Mouse (Mus musculus) urinary bladder, postnatal 36 days (tissue): ENCODE measurements around the gene Lnx2.

Experiments
- DNase-seq, 2 experiments: peaks; one replicate each; pipeline ENCODE4 v3.0.0; 2022; ENCODE audit warnings: low spot score in 2 of 2, mixed read lengths in 1 of 2

The Lnx2 gene

DNA sequence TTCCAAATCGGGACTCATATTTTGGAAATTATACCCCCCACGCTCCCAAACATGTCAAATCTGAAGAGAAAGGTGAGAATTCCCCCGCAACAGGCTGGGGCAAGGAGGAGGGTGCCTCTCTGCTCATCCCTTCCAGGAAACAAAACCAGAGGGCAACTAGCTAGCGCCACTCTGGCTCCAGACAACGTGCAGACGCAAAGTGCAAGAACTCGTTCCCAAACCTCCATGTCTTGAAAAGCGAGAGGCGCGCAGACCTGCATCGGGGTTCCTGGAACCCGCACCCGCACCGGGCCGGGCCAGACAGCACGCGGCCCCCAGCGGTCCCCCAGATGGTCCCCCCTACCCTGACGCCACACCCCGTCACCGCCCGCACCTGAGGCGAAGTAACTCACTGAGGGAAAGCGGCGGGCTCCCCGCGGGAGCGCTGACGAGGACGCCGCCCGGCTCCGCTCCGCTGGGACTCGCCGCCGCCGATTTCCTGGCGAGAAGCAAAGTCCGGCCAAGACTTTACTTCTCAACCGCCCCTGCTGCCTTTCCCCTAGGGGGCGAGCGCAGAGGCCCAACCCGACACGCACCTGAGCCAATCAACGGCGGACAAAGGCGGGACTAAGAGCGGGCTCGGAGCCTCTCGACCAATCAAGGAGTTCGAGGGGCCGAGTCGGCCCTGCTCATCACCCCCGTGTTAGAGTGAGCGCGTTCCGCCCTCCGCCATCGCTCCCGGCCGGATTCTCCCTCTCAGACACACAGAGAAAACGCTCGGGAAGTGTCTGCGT is at the start of gene Lnx2:
Lnx2 (minus strand) TSS at position 561 of the 773 bp plus-strand sequence.
- DNase-seq, result peak; percentile 98 to 99

DNA sequence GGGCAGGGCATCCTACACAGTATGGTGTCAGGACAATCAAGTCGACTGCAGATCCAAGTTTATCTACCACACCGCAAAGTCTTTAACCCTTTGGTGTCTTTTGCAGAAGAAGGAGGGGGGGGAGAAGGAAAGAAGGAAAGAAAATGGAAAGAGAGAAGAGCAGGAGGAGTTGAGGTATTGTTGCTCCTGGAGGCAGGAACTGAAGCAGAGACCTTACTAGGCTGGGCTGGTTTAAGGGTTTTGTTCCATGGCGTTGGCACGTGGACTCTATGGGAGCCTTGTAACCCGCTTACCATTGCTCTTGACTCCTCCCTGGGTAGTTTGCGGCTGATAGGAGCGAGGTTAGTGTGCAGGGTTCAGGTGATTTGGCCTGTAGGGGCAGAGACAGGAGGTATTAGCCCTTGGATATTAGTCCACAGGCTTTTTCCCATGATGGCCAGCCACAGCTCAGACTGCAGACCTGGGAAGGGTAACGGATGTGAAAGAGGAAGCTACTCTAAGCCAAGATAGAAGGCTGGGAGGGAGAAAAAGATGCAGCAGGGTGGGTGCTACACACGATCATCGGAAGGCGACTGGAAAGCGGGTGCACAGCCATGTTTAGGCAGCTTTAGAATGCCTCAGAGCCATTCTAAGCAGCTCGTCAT is 49.3 kb upstream of the Lnx2 start:
- no peak for DNase-seq

DNA sequence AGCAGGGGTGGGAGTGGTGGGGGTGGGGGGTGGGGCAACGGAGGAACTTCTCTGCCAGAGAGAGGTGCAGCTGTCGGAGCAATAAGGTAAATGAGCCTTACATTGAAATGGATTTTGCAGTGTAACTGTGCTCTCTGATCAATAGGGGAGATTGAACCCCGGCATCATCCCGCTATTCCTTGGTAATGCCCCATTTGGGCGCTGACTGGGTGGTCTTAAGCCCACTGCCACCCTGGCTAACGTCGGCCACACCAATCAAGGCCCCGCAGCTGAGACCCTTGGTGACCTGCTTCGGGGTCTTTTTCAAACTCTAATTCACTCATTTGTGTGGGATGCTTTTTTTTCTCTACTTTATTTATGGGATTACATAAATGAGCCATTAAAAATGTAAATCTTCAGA is 48.4 kb upstream of the Lnx2 start:
- DNase-seq, result no peak

DNA sequence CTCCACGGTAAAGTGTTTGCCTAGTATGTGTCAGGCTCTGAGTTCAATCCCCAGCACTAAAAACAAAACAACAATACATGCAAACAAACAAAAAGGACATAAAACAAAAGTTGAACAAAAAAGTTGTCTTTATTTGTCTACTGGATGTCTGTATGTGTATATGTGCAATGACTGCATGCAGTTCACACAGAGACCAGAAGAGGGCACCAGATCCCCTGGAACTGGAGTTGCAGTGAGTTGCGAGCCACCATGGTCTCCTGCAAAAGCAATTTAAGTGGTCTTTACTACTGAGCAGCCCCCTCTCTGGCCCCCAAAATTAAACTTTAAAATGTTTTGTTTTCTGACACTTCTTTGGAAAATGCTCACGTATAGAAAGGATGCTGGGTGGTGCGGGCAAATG is 44.8 kb upstream of the Lnx2 start:
- DNase-seq, result no peak

DNA sequence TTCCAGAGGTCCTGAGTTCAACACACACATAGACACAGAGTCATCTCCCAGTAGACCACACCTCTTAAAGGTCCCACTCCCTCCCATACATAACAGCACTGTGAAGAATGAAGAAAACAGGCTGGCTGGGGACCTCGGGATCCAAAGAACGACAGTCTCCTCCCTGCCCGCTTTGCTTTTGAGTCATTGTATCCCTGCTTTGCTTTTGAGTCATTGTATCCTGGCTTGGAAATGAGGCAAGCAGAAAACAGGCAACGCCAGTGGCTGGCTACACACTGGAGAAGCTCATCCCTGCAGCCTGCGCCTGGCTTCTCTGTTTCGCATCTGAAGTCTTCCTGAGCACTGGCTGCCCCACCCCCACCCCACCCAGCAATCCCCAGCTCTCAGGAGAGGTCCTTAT is 40.6 kb upstream of the Lnx2 start:
- DNase-seq, result no peak

DNA sequence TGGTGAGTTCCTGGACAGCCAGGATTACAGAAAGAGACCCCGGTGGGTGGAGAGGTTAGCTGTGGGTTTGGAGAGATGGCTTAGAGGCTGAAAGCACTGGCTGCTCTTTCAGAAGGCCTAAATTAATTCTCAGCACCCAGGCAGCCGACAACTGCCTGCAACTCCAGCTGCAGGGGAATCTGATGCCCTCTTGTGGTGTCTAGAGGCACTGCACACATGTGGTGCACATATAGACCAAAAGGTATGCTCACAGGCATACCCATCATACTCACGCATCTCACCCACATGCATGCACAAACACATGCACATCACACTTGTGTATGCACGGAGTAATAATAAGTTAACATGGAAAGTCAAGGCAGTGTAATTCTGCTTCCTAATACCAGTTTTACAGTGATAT is 39.2 kb upstream of the Lnx2 start:
- DNase-seq, result no peak

DNA sequence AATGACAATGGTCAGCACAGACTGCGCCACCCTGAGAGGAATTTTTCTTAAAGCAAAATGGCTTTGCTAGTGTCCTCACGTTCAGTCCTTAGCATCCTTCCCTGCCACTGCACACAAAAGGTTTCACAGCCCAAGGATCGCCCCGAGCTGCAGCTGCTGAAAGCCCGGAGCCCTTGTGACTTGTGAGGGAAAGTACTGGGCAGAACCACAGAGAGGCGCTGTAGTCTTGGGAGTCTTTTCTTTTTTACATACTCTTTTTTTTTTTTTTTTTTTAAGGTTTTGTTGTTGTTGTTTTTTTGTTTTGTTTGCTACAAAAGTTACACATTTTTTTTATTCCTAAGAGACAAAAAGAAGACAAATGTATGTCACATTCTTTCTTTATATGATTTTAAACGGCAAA is 38.4 kb upstream of the Lnx2 start:
- no peak for DNase-seq

DNA sequence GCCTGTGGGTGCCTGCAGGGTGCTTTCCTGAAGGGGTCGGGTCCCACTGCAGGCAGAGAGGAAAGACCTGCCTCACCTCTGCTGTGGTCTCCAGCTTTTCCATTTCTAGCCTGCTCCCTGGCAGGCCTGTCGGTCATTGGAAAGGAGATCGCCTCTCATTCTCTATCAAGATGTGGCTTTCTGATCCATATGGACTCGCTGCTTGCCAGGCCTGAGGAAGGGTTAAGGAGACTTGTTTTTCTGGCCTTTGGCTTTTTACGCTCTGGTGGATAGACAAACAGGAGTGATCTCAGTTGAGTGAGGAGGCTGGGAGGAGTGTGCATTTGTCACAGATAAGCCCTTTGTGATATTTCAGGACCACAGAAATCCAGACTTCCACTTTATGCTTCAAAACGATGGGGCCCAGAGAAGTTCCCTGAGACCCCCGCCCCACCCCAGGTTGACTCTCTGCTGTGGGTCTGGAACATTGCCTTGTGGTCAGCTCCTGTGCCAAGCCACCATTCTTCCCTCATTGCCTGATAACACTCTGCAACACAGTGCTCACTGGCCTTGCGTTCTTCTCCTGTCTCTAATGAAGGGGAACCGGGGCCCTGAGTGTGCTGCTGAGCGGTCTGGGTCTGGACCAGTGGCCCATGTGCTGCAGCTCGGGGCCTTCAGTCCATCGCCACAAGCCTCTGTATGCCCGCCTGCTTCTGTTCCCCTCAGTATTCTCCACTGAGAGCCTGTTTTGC is 32.6 kb upstream of the Lnx2 start:
- DNase-seq, result no peak

DNA sequence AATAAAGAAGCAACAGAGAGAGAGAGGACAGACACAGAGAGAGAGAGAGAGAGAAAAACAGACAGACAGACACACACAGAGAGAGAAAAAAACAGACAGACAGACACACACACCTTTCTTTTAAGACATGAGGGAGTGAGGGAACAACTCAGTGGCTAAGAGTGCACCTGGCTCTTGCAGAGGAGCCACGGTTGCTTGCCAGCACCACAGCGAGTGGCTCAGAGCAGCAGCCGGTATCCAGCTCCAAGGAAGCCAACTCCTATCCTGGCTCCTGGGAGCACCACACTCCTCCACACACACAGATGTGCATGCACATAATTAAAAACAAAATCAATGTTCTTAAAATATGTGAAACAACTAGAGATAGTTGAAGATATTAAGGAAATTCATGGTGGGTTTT is 30.9 kb upstream of the Lnx2 start:
- no peak for DNase-seq

DNA sequence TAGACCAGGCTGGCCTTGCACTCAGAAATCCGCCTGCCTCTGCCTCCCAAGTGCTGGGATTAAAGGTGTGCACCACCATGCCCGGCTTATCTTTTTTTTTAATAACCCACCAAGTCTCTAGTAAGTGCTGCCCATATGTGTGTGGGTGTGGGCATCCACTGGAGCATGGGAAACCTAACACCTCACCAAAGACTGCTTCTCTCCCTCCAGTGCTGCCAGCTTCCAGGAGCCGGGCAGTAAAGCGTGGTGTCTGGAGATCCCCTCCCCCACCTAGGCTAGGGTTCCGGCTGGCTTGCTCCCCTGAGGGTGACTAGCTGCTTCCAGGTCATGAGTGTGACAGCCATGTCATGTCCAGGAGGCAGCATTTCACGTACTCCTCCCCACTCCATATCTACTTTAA is 25.9 kb upstream of the Lnx2 start:
- DNase-seq, result no peak

DNA sequence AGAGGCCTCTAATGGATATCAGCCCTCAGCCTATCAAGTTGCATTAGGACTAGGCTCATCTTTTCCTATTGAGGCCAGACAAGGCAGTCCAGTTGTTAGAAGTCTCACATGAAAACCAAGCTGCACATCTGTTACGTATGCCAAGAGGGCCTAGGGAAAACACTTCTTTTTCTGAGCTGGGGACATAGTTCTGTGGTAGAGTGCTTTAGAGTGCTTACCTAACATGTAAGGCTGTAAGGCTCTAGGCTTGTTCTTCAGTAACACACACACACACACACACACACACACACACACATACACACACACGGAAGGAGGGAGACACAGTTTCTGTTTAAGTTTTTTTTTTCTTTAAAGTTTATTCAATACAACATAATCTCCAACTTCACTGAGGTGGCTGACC is 23.8 kb upstream of the Lnx2 start:
- no peak for DNase-seq

DNA sequence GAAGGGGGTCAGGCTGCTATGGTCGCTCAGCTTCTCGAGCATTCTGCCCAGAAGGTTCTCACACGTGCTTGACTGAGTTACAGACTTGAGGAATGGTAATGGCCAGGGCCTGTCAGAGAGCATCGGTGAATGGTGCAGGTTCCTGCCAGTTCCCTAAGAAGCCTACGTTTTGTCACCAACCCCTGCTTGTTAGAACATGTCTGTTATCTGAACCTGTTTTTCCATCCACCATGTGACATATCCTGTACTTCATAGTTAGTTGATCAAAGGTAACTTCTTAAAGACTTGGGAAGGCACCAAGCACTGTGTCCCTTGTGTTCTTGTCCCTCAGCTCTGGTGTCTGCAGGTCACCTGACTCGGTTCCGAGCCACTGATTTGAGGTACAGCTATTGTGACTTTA is 22.3 kb upstream of the Lnx2 start:
- peak; percentile 26 to 31 for DNase-seq

DNA sequence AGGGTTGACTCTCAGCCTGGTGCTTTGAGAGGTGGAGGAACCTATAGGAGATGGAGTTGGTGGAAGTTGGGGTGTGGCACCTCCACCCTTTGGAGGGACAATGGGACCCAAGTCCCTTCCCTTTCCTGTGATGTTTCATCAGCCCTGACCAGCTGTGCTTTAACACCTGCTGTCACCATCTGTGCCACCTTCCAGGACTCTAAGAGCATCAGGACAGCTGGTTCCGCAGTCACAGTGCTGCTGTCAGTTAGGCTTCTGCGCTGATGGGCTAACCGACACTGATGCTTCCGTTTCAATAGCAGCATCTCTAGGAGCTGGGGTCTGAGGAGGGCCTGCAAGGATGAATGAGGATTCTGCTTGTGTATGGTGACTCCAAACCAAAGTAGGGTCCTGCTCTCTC is 20.2 kb upstream of the Lnx2 start:
- DNase-seq, result no peak

DNA sequence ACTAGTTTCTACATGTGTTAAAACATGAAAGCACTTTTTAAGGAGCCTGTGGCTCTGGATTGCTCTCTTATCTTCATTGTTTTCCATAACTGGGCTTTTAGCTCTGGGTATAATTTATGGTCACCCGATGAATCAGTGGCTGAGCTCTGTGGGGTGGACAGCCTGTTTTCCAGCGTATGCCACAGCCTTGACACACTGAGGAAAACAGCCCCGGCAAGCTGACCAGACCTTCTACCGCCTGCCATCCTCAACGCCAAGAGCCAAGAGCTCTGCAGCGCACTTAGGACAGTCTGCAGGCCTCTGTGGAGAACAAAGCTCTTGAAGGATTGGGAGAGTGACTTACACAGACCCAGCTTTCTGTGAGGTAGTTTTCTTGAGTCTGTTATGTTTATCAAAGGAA is 17.9 kb upstream of the Lnx2 start:
- DNase-seq, result peak in 1 of 2 experiments; percentile 31

DNA sequence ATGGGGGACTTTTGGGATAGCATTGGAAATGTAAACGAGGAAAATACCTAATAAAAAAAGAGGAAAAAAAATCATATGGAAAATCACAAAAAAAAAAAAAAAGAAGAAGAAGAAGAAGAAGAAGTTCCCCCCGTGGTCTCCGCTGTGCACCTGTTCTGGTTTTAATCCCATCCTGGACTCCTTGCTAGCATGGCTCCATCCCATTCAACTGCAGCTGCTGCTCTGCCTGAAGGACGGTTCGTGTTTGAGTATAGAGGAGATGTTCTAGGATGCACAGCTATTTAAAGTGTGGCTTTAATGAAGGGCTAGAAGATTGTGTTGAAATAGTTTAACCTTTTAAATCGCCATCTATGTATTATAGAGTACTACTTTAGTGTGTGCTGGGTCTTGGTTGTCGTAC is 16.1 kb upstream of the Lnx2 start:
- no peak for DNase-seq

DNA sequence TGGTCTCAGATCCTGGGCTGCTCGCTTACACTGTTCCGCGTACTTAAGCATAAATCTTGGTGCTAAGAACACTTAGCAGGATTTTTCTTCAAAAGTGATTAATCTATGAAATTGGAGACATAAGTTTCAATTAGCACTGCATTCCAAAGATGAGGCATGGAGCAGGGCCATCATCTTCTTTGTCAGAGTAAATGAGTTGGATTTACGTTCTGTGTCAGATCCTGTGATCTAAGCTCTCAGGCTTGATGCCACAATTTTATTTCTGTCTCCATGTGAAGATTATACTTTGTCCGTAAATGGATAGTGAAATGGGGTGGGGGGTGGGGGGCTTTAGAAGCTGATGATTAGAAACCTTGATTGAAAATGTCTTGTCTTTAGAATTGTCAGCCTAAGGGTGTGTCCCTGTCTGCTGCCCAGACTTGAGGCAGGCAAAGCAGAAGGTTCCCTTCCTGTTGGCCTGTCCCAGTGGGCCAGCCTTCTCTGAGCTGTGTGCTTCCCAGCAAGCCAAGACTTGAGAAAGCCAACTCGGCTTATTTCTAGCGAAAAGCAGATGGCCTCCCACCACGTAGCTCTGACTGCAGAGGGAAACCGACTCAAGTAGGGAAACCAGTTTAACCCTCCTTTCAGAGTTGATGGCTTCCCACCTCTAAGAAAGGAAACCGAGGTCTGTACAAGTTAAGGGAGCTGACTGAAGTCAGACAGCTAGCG is 14.0 kb upstream of the Lnx2 start:
- peak in 1 of 2 experiments; percentile 28 for DNase-seq

DNA sequence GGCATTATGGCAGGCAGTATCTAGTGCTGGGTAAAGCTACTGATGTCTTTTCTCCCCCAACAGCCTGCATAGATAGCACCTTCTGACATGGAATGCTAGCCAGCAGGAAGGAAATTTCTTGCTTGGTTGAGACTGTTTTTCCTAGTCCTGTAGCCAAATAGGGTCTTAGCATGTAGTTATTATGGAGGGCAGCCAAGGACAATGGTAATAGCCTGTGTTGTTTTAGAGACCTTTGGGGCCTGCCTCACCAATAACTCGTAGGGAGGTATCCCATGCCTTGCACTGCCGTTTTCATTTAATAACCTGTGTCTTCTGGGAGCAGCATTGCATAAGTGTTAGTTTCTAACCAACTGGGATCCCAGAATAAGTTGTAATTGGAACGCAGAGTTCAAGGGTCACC is 13.4 kb upstream of the Lnx2 start:
- no peak for DNase-seq

DNA sequence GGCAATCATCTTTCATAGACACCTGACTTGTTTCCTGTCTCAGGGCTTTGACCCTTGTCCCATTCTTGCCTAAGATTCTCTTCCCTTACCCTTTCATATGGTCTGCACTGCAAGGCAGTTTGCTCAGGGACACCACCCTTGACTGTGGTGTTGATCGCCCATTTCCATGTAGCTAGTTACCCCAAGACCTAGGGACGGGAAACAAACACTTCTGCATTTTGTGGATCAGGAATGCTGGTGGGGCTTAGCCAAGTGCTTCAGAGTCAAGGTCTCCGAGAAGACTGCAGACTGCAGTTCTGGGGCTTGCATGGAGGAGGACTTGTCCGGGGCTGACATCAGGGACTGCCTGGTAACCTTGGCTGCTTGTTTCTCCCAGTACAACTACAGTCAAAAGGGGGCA is 10.4 kb upstream of the Lnx2 start:
- no peak for DNase-seq

DNA sequence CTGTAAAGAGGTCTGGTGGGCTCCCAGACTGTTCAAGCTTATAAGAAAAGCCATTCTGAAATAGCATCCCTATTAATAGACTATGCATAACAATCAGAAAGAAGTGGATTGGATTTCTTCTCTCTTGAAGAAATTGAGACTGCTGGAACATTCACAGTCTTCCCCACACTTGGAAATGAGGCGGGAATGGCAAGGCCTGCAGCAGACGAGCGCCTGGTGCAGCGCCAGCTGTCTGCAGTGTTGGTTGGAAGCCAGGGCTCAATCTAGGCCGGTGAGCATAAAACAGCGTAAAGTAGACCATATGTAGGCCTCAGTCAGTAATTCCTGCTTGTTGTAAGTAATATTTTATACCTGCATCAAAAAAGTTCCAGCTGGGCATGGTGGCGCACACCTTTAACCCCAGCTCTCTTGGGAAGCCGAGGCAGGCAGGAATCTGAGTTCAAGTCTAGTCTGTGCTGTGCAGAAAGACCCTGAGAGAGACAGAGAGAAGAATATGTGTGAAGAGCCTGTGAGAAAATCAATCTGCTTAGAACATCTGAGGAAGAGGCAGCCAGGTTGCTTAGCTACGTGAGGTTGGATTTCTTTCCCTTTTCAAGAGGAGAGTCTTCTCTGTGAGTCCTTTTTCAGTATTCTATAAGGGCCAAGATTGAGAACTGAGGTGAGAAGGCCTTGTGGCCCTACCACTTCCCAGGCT is 9.0 kb upstream of the Lnx2 start:
- DNase-seq, result no peak

DNA sequence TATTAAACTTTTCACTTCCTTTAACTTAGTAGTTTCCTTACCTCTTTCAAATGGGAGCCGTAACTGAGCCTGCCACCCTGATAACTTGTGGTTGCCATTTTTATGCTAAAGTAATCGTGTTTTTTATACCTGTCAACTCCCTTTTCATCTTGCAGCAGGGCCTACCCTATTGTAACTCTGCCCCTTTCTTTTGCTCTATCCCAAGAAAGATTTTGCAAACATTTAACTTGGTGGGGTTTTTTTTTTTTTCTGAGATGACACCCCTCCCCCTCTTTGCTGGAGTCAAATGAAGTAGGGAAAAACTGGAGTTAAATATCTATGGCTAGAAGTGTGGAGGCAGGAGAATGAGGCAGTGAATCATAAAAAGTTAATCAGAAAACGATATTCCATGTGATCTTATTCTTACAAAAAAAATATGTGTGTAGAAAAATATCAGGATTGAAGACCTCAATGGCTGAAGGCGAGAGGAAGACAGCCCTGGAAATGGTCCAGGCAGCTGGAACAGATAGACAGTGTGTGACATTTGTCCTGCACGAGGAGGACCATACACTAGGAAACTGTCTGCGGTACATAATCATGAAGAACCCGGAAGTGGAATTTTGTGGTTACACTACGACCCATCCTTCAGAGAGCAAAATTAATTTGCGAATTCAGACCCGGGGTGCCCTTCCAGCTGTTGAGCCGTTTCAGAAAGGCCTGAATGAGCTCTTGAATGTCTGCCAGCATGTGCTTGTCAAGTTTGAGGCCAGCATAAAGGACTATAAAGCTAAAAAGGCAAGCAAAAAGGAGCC is 1.9 kb upstream of the Lnx2 start:
- DNase-seq, result no peak
